Mouse (Mus musculus) lung, adult 2 months (tissue): ENCODE data around the gene Cer1. TPM values are rescaled to one million over a fixed set of nuclear protein-coding genes. Genes with fewer than 3 reads are reported as not detected.

Experiments used
- DNase-seq: peaks from one replicate; pipeline ENCODE4 v3.0.0; 2022
- H3K4me1 ChIP-seq: fragments of 200-500 bp; 2 replicates; pipeline ENCODE4 v1.6.1; 2011; ENCODE audit warnings: low read length; ENCODE audit not compliant: control insufficient read depth, insufficient read depth
- H3K4me3 ChIP-seq: fragments of 200-500 bp; replicated peaks from 2 replicates; pipeline ENCODE3; 2011; ENCODE audit warnings: low read depth, mild to moderate bottlenecking, control low read depth, low read length; ENCODE audit errors: extremely low read depth
- CTCF ChIP-seq: fragments of 200-500 bp; IDR thresholded peaks from 2 replicates; pipeline ENCODE4 v1.5.1; 2011; ENCODE audit warnings: mild to moderate bottlenecking, low read length, control low read depth; ENCODE audit not compliant: insufficient read depth
- POLR2A ChIP-seq: fragments of 200-500 bp; IDR thresholded peaks from 2 replicates; pipeline ENCODE4 v1.6.1; 2011; ENCODE audit warnings: low read depth, mild to moderate bottlenecking, control low read depth, low read length, borderline replicate concordance; ENCODE audit errors: extremely low read depth
- WGBS: fragments of 180-500 bp; shearing (Covaris S2); methylation state at CpG from one replicate; pipeline ENCODE4 v1.1.7; 2018; 5-methylcytosine and 5-hydroxymethylcytosine counted together
- polyA plus RNA-seq: library from polyadenylated mRNA; depleted of rRNA; stranded (reverse); fragments of >200 nt; gene quantifications from 2 replicates; pipeline ENCODE4 v1.2.3, GENCODE M21; 2012

Gene Cer1
- polyA plus RNA-seq, 1 experiment = not detected

GRCm38 (mm10) chr4:82914601-82915143 lies 29.7 kb upstream of the Cer1 start:
- no peak overlapping the region for H3K4me3 ChIP-seq
- no peak for DNase-seq
- TF ChIP-seq CTCF = no peak
- TF ChIP-seq POLR2A = no peak
- H3K4me1 ChIP-seq = peaks cover 7% of the 10 kb centered on the region; the same call in 1 of the 2 replicates
- 75% methylated on average over 11 of the region's 11 CpGs for WGBS

GRCm38 (mm10) chr4:82895227-82895626 lies 10.3 kb upstream of the Cer1 start:
- H3K4me1 ChIP-seq = no peaks in the 10 kb centered on the region
- TF ChIP-seq CTCF (no peak), POLR2A (no peak)
- WGBS = 82% methylated on average over 10 of the region's 10 CpGs
- no peak overlapping the region for H3K4me3 ChIP-seq
- no peak for DNase-seq

- TF ChIP-seq CTCF (no peak), POLR2A (no peak)
- WGBS = 83% methylated on average over 5 of the region's 5 CpGs
- Histone ChIP-seq H3K4me3 (no peak overlapping the region), H3K4me1 (no peaks in the 10 kb centered on the region)
- DNase-seq = no peak
Observed at GRCm38 (mm10) chr4:82892247-82892646, 7.3 kb upstream of the Cer1 start.

GRCm38 (mm10) chr4:82891566-82891965 lies 6.6 kb upstream of the Cer1 start:
- 69% methylated on average over 2 of the region's 2 CpGs for WGBS
- no peak for DNase-seq
- no peak for TF ChIP-seq POLR2A
- TF ChIP-seq CTCF = no peak
- no peak overlapping the region for H3K4me3 ChIP-seq
- H3K4me1 ChIP-seq = no peaks in the 10 kb centered on the region

- WGBS = 72% methylated on average over 7 of the region's 7 CpGs
- no peak for DNase-seq
- H3K4me1 ChIP-seq = no peaks in the 10 kb centered on the region
- H3K4me3 ChIP-seq = no peak overlapping the region
- TF ChIP-seq POLR2A (no peak), CTCF (no peak)
Observed at GRCm38 (mm10) chr4:82891049-82891448, 6.1 kb upstream of the Cer1 start.

GRCm38 (mm10) chr4:82890585-82890984 lies 5.6 kb upstream of the Cer1 start:
- DNase-seq = no peak
- Histone ChIP-seq H3K4me3 (no peak overlapping the region), H3K4me1 (no peaks in the 10 kb centered on the region)
- 82% methylated on average over 4 of the region's 4 CpGs for WGBS
- no peak for TF ChIP-seq CTCF
- no peak for TF ChIP-seq POLR2A

GRCm38 (mm10) chr4:82886148-82886547 lies 1.2 kb upstream of the Cer1 start:
- no peak for DNase-seq
- no peak for TF ChIP-seq POLR2A
- H3K4me1 ChIP-seq = no peaks in the 10 kb centered on the region
- WGBS = 81% methylated on average over 2 of the region's 2 CpGs
- H3K4me3 ChIP-seq = no peak overlapping the region

- H3K4me1 ChIP-seq = no peaks in the 10 kb centered on the region
- TF ChIP-seq POLR2A (no peak), CTCF (no peak)
- DNase-seq = no peak
- H3K4me3 ChIP-seq = no peak overlapping the region
- 27% methylated on average over 1 of the region's 1 CpGs for WGBS
Observed at GRCm38 (mm10) chr4:82885535-82885913, 576 bp upstream of the Cer1 start.

GRCm38 (mm10) chr4:82882500-82882899 lies 2.4 kb downstream of the Cer1 start:
- TF ChIP-seq POLR2A = no peak
- peak; percentile 53; the same call in 1 of the 2 replicates for TF ChIP-seq CTCF
- Histone ChIP-seq H3K4me1 (no peaks in the 10 kb centered on the region), H3K4me3 (no peak overlapping the region)
- 88% methylated on average over 9 of the region's 9 CpGs for WGBS
- peak; percentile 19 for DNase-seq

- TF ChIP-seq CTCF (no peak), POLR2A (no peak)
Observed at GRCm38 (mm10) chr4:82881366-82881765, 3.6 kb downstream of the Cer1 start.

More at GRCm38 (mm10) chr4:82881366-82881765, 3.6 kb downstream of the Cer1 start:
- H3K4me3 ChIP-seq = no peak overlapping the region
- no peak for DNase-seq
- 56% methylated on average over 3 of the region's 3 CpGs for WGBS
- H3K4me1 ChIP-seq = no peaks in the 10 kb centered on the region
